Mouse (Mus musculus): ENCODE data around the gene Dgkg.

Dgkg gene

GRCm38 (mm10) chr16:22497976-22498375 is 159.0 kb downstream of the Dgkg start:
- DNase-seq (ENCODE audit: low spot score), result no peak

- no peak for DNase-seq (ENCODE audit: low spot score)
Measured at GRCm38 (mm10) chr16:22495259-22495658, 161.8 kb downstream of the Dgkg start.

GRCm38 (mm10) chr16:22494815-22495214 is 162.2 kb downstream of the Dgkg start:
- no peak for DNase-seq (ENCODE audit: low spot score)

- no peak for DNase-seq (ENCODE audit: low spot score)
Measured at GRCm38 (mm10) chr16:22493396-22493795, 163.6 kb downstream of the Dgkg start.

GRCm38 (mm10) chr16:22491446-22492166 is 165.4 kb downstream of the Dgkg start:
- DNase-seq (ENCODE audit: low spot score), result no peak

GRCm38 (mm10) chr16:22483900-22484299 is 173.1 kb downstream of the Dgkg start:
- DNase-seq (ENCODE audit: low spot score), result no peak

GRCm38 (mm10) chr16:22479322-22479721 is 177.7 kb downstream of the Dgkg start:
- no peak for DNase-seq (ENCODE audit: low spot score)

- no peak for DNase-seq (ENCODE audit: low spot score)
Measured at GRCm38 (mm10) chr16:22471728-22472127, 185.3 kb downstream of the Dgkg start.

GRCm38 (mm10) chr16:22469385-22469784 is 187.6 kb downstream of the Dgkg start:
- peak; percentile 22 for DNase-seq (ENCODE audit: low spot score)

GRCm38 (mm10) chr16:22467111-22467510 is 189.9 kb downstream of the Dgkg start:
- DNase-seq (ENCODE audit: low spot score), result no peak

GRCm38 (mm10) chr16:22466381-22466780 is 190.6 kb downstream of the Dgkg start:
- no peak for DNase-seq (ENCODE audit: low spot score)

- DNase-seq (ENCODE audit: low spot score), result no peak
Measured at GRCm38 (mm10) chr16:22462220-22462619, 194.8 kb downstream of the Dgkg start.

GRCm38 (mm10) chr16:22461728-22462127 is 195.3 kb downstream of the Dgkg start:
- no peak for DNase-seq (ENCODE audit: low spot score)

GRCm38 (mm10) chr16:22460960-22461359 is 196.1 kb downstream of the Dgkg start:
- DNase-seq (ENCODE audit: low spot score), result no peak

- no peak for DNase-seq (ENCODE audit: low spot score)
Measured at GRCm38 (mm10) chr16:22452082-22452481, 204.9 kb downstream of the Dgkg start.

GRCm38 (mm10) chr16:22448093-22448492 is 208.9 kb downstream of the Dgkg start:
- no peak for DNase-seq (ENCODE audit: low spot score)

GRCm38 (mm10) chr16:22444786-22445185 is 212.2 kb downstream of the Dgkg start:
- no peak for DNase-seq (ENCODE audit: low spot score)

GRCm38 (mm10) chr16:22442202-22442601 is 214.8 kb downstream of the Dgkg start:
- DNase-seq (ENCODE audit: low spot score), result no peak

GRCm38 (mm10) chr16:22441317-22441716 is 215.7 kb downstream of the Dgkg start:
- DNase-seq (ENCODE audit: low spot score), result no peak

GRCm38 (mm10) chr16:22440269-22440668 is 216.8 kb downstream of the Dgkg start:
- DNase-seq (ENCODE audit: low spot score), result peak; percentile 26

GRCm38 (mm10) chr16:22439499-22440177 is 217.4 kb downstream of the Dgkg start, which contains the start of gene Etv5:
Gene Etv5, minus strand, starts transcription at chr16:22439719.
- DNase-seq (ENCODE audit: low spot score), result peak; percentile 99

- DNase-seq (ENCODE audit: low spot score), result peak; percentile 45
Measured at GRCm38 (mm10) chr16:22438441-22439373, 218.3 kb downstream of the Dgkg start.
